Mouse (Mus musculus) cerebellum, adult 2 months (tissue): ENCODE measurements around the gene Galnt9.

ENCODE experiments used
- CTCF ChIP-seq: fragments of 200-500 bp; IDR thresholded peaks from 2 replicates; pipeline ENCODE4 v1.5.1; 2011; ENCODE audit warnings: low read depth, mild to moderate bottlenecking, control low read depth, low read length, moderate library complexity, borderline replicate concordance; ENCODE audit not compliant: insufficient read depth
- POLR2A ChIP-seq: fragments of 200-500 bp; IDR thresholded peaks from 2 replicates; pipeline ENCODE4 v1.6.1; 2011; ENCODE audit warnings: low read length, control low read depth, borderline replicate concordance; ENCODE audit not compliant: insufficient read depth

GRCm38 (mm10) chr5:110609425-110609824 lies 65.3 kb downstream of the Galnt9 start:
- TF ChIP-seq CTCF (no peak), POLR2A (no peak)
